Mouse (Mus musculus) left cerebral cortex, adult 18-20 months (tissue): ENCODE results near the gene Scel. TPM values are rescaled to one million over a fixed set of nuclear protein-coding genes. Genes with fewer than 3 reads are reported as not detected.

Experiments used
- DNase-seq, 2 experiments: peaks; one replicate each; pipeline ENCODE4 v3.0.0; 2021 to 2022; ENCODE audit warnings: low spot score in 2 of 2, mixed read lengths in 1 of 2
- total RNA-seq, 2 experiments: library from RNA; stranded (reverse); gene quantifications; 2 replicates each; pipeline ENCODE4 v1.2.3; 2021

Scel gene
- total RNA-seq, 2 experiments from 2014 or later, result 1.4 to 2.1 TPM

DNA sequence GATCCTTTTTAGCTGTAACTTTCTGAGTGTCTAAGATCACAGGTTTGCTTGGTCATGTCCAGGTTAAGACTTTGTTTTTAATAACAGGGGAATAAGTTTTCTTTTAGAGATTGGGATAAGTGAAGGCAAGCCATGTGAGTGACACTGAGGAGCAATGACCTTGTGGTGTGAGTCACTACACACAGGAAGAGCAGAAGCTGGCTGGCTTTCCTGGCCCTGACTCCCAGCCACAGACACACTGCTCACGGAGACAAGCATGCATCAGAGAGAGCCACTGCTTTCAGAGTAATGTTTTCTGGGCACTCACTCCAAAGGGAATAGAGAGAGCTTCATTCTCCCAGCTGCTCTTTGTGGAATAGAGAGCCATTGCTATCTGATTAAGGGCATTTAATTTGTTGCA is 54.8 kb downstream of the Scel start:
- no peak for DNase-seq

DNA sequence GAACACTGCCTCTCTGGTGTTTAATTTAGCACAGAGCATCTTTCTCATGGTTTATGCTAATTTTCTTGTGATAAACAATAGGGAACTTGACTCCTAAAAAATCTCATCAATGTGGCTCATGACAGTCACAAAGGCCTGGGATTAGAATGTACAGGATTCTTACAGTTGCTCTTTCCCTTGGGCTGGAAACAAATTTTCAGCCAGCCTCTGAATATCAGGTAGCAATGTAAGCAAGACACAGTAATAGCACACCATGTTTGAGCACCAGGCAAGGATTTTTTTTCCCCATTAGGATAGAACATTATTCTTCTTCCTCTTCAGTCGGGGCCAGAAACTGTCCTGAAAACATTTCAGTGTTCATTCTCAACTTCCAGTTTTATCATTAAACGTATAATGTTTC is 55.3 kb downstream of the Scel start:
- no peak for DNase-seq

DNA sequence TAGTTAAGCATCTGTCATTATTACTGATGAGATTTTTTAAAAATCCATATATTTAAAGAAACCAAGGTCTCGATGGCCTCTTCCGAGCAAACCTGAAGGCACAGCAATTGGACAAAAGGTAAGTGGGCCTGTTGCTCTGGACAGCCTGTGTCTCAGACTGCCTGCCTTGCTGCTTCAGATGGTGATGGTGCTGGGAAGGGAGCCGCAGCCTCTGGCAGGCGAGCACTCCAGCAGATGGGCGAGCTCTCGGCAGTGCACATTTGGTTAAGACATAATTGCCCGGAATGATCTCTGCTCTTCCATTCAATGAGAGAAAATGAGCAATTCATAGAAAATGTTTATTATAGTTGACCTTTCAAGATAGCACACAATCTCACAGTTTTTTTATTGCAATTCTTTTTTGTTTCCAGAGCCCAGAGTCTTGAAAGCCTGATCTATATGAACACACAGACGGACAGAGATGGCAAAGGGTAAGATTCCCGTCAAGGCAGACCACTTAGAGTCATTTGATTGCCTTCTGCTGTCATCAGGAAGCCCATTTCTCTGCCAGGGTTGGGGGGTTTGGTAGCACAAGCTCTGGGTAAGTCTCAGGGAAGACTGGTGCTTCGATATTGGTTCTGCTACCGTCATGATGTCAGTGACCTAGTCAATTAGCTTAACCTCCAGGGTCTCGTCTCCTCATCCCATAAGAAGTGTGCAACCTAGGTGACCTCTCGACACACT is 58.6 kb downstream of the Scel start:
- peak; percentile 12 to 33 for DNase-seq

DNA sequence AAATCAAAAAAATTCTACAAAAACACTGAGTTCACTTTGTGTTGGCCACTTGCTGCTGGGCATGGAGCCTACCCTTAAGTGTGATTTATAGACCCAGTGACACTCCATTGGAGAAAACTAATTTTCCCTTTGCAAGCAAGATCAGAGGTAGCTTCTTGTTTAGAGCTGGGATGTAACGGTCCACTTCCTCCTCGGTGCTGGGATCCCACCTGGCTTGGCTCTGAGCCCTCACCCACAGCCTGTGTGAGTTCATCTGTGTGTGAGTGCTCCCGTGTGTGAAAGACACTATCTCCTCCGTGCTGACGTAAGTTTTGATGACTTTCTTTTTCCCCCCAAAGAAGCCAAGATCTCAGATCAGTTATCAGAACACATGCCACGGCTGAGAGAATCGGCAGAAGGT is 62.7 kb downstream of the Scel start:
- no peak for DNase-seq

DNA sequence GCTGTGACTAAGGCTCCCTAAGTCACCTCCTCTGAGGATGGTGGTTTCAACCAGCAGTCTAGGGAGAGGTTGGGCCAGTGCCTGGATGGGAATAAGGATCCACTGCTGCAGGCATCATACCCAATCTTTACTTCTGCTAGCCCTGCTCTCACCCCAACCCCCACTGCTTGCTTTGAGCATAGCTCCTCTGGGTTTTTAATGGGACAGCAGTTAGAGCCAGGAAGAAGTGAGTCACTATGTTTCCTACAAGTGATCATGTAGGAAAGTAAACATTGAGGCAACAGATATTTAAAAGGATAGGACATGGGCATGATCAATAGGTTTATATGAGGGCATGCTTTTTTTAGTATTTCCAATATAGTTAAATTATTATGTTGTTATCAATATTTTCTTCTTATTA is 63.9 kb downstream of the Scel start:
- no peak for DNase-seq

DNA sequence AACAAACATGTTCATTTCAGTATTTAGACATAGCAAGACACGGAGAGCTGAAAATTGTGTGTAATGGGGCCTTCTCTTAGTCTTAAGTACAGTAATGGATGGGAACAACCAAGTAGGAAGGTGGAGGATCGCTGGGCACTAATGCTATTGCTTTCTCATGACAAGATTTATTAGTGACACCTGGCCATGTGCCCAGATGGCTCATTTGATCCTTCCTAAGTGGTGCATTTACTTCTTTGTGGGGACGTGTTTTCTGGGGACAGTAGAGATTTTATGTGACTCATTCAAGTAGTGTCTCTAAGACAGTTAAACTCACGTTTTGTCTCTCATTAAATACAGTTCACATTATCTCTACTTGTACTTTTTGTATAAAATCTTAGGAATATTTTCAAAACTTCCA is 73.5 kb downstream of the Scel start:
- DNase-seq, result no peak

DNA sequence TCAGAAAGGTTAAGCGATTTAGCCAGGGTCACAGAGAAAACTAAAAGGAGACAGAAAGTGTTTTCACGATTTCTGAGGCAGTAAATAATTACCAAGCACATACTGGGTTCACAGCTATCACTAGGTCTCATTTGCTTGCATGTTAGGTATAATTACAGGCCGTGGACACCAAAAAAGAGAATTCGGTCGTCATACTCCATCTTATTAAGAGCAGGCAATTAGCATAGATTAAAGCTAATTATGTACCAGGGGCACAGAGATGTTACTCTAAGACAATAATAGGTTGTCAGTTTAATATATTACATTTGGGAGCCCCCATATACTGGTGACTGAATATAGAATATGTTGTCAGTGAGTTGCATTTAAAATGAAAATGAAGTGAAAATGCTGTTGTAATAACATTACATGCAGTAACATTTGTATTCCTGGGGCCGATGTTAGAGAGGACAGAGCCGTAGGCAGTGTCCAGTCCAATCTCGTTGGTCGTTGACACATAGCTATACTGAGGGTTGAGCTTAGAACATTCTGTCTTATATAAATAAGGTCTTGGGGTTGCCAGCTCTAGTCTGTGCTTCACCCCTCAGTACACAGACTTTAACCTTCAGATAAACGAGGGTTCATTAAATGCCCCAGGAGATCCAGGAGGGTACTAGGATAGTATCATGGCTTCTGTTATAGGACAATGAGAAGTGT is 74.2 kb downstream of the Scel start:
- DNase-seq, result no peak

DNA sequence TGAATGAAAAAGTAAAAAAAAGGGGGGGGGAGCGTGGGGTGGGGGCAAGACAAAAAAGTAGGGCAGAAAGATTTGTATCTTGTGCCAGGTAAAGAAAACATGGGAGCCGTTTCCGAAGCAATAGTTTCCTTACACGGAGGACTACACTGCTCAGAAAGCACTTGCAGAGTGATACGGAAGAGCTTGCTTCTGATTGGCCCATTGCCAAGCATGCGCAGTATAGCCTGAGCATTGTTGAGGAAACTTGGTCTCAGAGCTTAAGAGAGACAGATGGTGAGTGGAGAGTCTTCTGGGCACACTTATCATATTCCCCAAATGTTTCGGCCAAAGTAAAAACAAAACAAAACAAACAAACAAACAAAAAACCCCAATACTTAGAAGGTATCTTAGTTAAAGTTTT is 76.7 kb downstream of the Scel start:
- peak; percentile 15 to 21 for DNase-seq

DNA sequence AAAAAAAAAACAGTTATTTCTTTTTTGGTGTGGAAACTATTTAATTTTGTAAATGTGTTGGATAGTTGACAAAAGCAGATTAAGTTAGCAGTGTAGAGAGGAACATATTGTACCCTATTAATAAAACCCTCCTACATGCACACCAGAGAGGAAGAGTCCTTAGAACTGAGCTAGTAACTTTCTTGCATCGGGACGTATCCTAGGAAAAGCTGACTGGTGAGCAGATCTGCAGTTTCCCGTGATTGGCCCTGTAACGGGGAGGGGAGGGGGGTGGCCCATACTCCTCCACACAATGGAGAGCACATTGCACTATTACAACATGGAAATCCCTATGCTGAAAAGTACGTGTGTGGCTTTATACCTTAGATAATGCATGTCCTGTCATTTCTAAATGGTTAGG is 82.7 kb downstream of the Scel start:
- no peak for DNase-seq

DNA sequence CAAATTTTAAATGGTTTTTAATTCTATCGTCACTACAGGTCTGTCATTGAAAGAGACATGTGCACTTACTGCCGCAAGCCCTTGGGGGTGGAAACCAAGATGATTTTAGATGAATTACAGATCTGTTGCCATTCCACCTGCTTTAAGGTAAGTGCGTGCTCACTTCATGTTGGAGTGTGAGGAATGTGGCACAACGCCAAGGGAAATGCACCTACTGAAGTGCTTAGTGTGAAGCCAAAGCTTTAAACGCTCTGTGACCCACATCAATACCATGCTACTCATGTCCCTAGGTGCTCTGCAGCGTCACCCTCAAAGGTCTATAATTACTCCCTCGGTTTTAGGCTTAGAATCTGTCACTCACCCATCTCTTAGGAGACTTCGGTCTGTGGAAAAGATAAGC is 94.9 kb downstream of the Scel start:
- no peak for DNase-seq

DNA sequence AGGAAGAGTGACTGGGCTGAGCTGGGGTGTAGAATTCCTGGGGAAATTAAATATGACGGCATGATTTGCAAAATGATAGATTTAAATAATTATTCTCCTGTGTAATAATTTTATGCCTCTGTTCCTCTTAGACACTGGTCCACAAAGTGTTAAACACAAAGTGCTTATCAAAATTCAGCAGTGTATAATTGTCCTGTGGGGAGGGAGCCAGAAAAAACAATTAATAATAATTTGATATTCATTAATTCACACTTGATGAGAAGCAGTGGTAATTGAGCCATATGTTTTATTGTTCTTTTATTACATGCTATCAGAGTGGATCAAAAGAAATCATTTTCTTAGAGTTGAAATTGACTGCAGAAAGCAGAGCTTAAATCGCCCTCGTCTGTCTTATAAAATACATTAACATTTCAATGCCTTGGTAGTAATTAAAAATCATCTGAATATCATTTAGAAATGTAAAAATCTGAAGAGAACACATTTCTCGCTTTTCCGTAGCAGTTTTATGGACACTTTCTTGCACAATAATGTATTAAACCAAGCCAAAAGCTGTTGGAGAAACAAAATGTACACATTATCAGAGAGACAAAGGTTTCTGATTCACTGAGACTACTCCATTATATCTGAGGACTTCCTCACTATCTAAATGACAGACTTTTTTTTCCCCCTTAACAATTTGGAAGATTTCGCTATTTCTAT is 100.6 kb downstream of the Scel start:
- no peak for DNase-seq

DNA sequence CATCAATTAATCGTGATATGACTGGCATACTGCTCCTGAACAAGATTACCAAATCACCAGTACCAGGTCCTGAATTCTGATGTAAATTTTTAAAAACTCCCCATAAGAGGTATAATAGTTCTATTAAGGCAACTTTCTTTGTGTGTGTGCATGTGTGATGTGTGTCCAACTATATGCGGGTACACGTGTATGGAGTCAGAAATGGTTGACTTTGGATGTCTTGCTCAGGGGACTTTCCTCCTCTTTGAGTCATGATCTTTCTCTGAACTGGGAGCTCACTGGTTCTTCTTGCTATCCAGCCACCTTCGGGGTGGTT is 101.1 kb downstream of the Scel start:
- no peak for DNase-seq

DNA sequence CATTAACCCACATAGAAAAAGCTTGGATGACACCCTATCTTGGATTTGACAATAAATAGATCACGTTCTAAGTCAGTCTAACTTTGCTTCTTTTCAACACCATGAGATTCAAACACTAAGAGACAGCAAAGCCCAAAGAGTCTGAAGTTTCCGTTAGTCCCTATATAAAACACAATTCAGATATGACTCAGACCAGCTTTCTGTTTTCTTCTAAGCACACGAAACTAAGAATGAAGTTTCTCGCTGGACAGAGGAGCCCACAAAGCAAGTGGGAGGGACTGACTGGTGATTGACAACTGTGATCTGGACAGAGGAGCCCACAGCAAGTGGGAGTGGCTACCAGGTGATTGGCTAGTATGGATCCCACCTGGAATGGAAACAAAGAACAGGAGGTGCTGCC is 106.6 kb downstream of the Scel start:
- no peak for DNase-seq

DNA sequence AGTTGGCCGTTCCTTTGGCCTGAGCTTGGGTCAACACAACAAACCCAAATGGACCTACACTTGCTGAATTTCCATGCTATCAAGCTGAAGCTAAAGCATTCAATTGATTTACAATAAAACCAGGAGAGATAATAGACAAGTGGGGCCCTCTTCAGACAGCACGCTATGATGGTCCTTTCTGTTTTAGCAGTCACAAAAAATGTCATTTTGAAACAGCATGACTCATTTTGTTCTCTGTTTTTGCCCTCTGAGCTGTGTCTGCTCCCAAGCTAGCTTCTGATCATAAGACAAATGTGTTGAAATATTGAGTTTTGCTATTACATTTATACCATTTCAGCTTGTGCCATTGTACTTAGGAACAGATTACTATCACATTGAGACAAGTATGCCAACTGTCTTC is 108.1 kb downstream of the Scel start:
- no peak for DNase-seq

DNA sequence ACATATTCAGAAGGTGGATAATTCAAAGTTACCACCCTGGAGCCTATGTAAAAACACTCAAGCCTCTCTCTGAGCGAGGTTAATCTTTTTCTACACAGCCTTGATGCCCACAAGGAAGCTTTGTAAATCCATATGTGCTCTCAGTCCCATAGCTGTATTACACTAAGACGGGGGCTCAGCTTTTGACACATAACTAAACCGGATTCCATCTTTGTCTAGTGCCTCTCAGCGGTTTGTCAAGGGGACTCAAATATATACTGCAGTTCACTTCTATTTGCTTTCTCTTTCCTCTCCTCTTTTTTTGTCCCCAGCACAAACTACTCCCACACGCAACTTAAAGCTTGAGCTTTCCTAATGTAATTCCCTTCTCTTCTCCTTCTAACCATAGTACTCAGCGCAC is 113.0 kb downstream of the Scel start:
- no peak for DNase-seq

DNA sequence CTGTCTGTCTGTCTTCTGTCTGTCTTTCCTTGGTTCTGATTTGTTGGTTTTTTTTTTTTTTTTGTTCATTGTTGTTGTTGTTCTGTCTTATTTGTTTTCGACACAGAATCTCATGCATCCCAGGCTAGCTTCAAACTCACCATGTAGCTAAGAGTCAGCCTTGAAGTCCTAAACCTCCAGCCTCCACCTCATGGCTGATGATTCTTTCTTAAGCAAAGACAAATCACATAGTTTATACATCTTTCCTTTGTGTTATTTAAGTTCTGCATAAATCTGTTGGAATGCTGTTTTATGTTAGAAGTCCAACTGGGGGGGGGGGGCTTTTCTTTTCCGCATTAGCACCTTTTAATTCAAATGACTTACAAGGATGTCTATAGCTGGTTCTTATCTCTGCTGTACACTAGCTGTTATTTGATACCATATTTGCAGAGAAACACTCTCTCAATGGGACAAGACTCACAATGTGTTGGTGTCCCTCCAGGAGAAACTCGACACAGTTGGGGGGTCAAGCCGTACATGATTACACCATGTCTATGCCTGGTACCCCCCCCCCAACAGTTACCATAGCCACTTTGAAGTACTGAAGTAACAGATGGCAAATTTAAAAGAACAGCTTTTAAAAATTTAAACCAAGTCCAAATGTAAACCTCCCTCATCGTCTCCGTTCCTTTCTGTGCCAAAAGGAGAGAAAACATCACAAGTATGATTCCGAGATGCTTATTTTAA is 116.7 kb downstream of the Scel start:
- no peak for DNase-seq

DNA sequence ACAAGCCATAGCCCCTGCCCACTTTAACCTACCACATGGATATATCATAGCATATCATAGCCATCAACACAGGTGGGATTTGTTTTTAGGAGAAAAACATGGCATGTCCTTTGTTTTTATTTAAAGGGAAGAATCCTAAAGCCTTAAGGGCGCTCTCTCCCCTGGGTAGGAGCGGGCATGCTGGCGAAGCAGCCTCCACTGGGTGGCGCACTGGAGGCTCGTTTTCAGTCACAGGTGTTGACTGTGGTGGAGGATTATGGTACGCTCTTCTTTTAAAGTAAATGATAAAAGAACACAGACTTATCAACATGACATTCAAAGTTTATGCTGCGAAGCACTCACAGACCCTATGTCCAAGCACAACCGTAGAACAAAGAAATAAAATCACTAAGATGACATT is 117.4 kb downstream of the Scel start:
- peak; percentile 45 to 69 for DNase-seq

DNA sequence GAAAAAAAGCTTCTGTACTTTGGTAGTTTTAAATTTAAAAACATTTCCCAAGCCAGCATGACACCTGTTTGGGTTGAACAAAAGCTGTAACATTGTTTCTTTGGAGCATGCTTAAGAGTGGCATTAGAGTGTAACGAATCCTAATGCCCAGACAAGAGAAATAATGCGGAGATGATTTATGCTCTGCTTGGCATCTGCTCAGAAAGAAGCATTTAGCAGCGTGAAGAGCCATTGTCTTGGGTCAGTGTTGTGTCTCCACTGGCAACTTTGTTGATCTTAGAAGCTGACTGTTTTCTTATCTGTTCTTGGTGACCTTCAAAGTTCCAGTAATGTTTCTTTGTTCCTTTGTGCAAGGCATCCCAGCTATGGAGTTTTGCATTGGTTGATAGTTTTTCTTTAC is 130.8 kb downstream of the Scel start:
- no peak for DNase-seq

DNA sequence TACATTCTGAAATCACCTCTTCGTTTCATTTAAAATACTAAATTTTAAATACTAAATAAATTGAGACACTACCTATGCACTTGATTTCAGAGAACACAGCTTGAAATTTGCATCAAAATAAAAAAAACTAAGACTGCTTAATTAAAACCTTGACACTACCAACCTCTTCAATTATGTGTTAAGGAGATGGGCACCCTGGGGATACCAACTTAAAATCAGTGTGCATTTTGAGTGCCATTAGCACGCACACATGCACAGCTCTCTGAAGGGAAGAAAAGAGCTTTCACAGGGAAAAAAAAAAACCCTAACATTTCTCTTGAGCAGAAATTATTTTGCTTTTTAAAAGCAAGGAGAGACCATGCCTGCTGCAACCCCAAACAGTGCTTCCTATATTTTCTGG is 134.8 kb downstream of the Scel start:
- no peak for DNase-seq

DNA sequence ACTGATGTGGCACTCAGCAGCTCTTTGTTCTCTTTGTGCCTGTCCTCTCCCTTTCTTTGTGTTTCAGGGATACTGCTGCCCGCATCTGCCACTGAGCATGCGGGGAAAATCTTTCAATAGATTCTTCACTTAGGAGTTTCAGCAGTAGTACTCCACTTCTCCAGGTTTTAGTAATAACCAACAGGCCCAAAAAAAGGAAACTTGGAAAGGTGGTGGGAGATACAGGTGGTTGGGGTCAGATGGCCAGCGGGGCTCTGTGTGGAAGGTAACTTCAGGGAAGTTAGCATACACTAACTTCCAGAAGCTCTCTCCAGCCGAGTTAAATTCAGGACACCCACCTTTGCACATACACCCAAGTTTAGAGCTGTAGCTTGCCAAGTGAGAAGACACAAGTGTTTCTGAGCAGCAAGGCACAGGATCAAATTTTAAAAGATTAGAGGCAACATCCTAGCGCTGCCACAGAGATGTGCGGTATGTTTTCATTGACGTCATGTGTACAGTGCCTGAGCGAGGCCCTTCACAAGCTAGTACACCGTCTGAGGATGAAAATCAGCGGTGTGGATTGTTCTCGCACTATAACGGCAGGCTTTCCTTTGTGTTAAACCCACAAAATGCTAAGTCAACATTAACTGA is 135.6 kb downstream of the Scel start:
- DNase-seq, result no peak

DNA sequence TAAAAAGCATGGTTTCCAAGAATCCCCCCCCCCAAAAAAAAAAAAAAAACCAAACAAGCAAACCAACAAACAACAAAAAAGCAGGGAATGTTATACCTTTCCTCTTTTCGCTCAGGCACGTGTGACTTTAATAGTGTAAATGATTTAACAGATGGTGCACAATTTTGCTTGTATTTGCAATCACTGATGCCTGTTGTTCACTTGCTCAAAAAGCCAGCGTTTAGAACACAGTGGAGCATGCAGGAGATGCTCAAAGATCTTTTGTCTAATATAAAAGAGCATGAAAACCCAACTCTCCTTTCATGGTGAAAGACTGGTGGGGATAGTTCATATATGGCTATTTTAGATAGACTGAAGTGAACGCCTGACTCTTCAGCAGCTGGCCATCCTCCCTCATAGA is 136.2 kb downstream of the Scel start:
- DNase-seq, result no peak
